8 mouse cellular contexts compared by ENCODE assay signal in genomic region chr3:90212723-90213122, GRCm38 (mm10). TPM values are rescaled to one million over a fixed set of nuclear protein-coding genes. Genes with fewer than 3 reads are reported as not detected.
DNase-seq lines count a peak whose midpoint lies in the region; ATAC-seq lines count a peak whose summit lies in the region.

No protein-coding gene starts in this region.

- peak overlapping the region; percentile 92 for H3K4me2 ChIP-seq in kidney, embryonic 15.5 days
- H3K4me2 ChIP-seq in hindbrain, embryonic 15.5 days, result peak overlapping the region; percentile 97
- H3K4me2 ChIP-seq in midbrain, embryonic 15.5 days, result peak overlapping the region; percentile 96

- no peak for DNase-seq in kidney, adult 18-20 months
- DNase-seq in ovary, postnatal 36 days (ENCODE audit: low spot score), result no peak
- no peak for DNase-seq in frontal cortex, postnatal 14 days (ENCODE audit: low spot score in 2 of 2)
- no peak for DNase-seq in urinary bladder, postnatal 4 days (ENCODE audit: low spot score in 2 of 2)

- ATAC-seq in kidney, embryonic 15.5 days (replicated peaks; ENCODE audit: low FRiP score), result no peak
- ATAC-seq in hindbrain, embryonic 15.5 days (ENCODE audit: low FRiP score, low read depth), result no peak
- no peak for ATAC-seq in midbrain, embryonic 15.5 days (replicated peaks)

- peak overlapping the region; percentile 70 for H3K4me3 ChIP-seq in kidney, embryonic 15.5 days (replicated peaks)
- H3K4me3 ChIP-seq in brown adipose tissue, adult 24 weeks (ENCODE audit: insufficient read depth, low read depth, low read length), result peak overlapping the region; percentile 83
- peak overlapping the region; percentile 55 for H3K4me3 ChIP-seq in hindbrain, embryonic 15.5 days
- peak overlapping the region; percentile 93 for H3K4me3 ChIP-seq in midbrain, embryonic 15.5 days

- H3K9me3 ChIP-seq in kidney, embryonic 15.5 days (replicated peaks), result no peaks in the 10 kb centered on the region
- no peaks in the 10 kb centered on the region for H3K9me3 ChIP-seq in hindbrain, embryonic 15.5 days
- H3K9me3 ChIP-seq in midbrain, embryonic 15.5 days, result no peaks in the 10 kb centered on the region

- H3K36me3 ChIP-seq in kidney, embryonic 15.5 days, result peaks cover 50% of the 10 kb centered on the region
- H3K36me3 ChIP-seq in hindbrain, embryonic 15.5 days, result peaks cover 42% of the 10 kb centered on the region
- H3K36me3 ChIP-seq in midbrain, embryonic 15.5 days (replicated peaks), result peaks cover 19% of the 10 kb centered on the region; the same call in 1 of the 2 replicates

- H3K27ac ChIP-seq in kidney, embryonic 15.5 days, result no peak overlapping the region
- H3K27ac ChIP-seq in brown adipose tissue, adult 24 weeks (replicated peaks; ENCODE audit: low read depth, low read length), result no peak overlapping the region
- H3K27ac ChIP-seq in hindbrain, embryonic 15.5 days (replicated peaks), result peak overlapping the region; percentile 82; the same call in 1 of the 2 replicates
- peak overlapping the region; percentile 91 for H3K27ac ChIP-seq in midbrain, embryonic 15.5 days

- WGBS in kidney, embryonic 15.5 days, result 8% methylated on average over 5 of the region's 5 CpGs
- WGBS in hindbrain, embryonic 15.5 days, result 11% methylated on average over 5 of the region's 5 CpGs
- WGBS in midbrain, embryonic 15.5 days, result 15% methylated on average over 5 of the region's 5 CpGs

- peaks cover 32% of the 10 kb centered on the region for H3K4me1 ChIP-seq in kidney, embryonic 15.5 days
- H3K4me1 ChIP-seq in brown adipose tissue, adult 24 weeks (ENCODE audit: control insufficient read depth, insufficient read depth, insufficient read length, low read length), result peaks cover 4% of the 10 kb centered on the region; the same call in 1 of the 2 replicates
- H3K4me1 ChIP-seq in hindbrain, embryonic 15.5 days (replicated peaks), result peaks cover 32% of the 10 kb centered on the region
- H3K4me1 ChIP-seq in midbrain, embryonic 15.5 days, result peaks cover 32% of the 10 kb centered on the region

- H3K27me3 ChIP-seq in kidney, embryonic 15.5 days, result no peaks in the 10 kb centered on the region
- H3K27me3 ChIP-seq in hindbrain, embryonic 15.5 days, result no peaks in the 10 kb centered on the region
- H3K27me3 ChIP-seq in midbrain, embryonic 15.5 days (replicated peaks), result no peaks in the 10 kb centered on the region

- peak overlapping the region; percentile 77 for H3K9ac ChIP-seq in kidney, embryonic 15.5 days
- H3K9ac ChIP-seq in hindbrain, embryonic 15.5 days, result peak overlapping the region; percentile 78
- peak overlapping the region; percentile 93 for H3K9ac ChIP-seq in midbrain, embryonic 15.5 days

RNA-seq across cellular contexts. Expression of gene Rps27, which starts 0.7 kb away (rescaled TPM):
- 1,600 and 1,610 TPM in 2 replicates for polyA plus RNA-seq in kidney, embryonic 15.5 days (2015; fragmentation: Nextera tagmentation; extraction: Ambion mirVana)
- 67.2 and 808 TPM in 2 replicates for polyA plus RNA-seq in brown adipose tissue, adult 24 weeks (2012; ENCODE audit: insufficient read depth, insufficient read length, missing spikeins)
- 794 and 950 TPM in 2 replicates for polyA plus RNA-seq in hindbrain, embryonic 15.5 days (2015; fragmentation: Nextera tagmentation; extraction: Ambion mirVana)
- polyA plus RNA-seq in midbrain, embryonic 15.5 days (2015; fragmentation: Nextera tagmentation; extraction: Ambion mirVana), result 731 and 753 TPM in 2 replicates

RNA-seq across cellular contexts. Expression of gene Rab13, which starts 0.8 kb away (rescaled TPM):
- 39.8 and 40.8 TPM in 2 replicates for polyA plus RNA-seq in kidney, embryonic 15.5 days (2015; fragmentation: Nextera tagmentation; extraction: Ambion mirVana)
- 11.5 and 16.6 TPM in 2 replicates for polyA plus RNA-seq in brown adipose tissue, adult 24 weeks (2012; ENCODE audit: insufficient read depth, insufficient read length, missing spikeins)
- 27.2 and 28.7 TPM in 2 replicates for polyA plus RNA-seq in hindbrain, embryonic 15.5 days (2015; fragmentation: Nextera tagmentation; extraction: Ambion mirVana)
- 23.8 and 26.0 TPM in 2 replicates for polyA plus RNA-seq in midbrain, embryonic 15.5 days (2015; fragmentation: Nextera tagmentation; extraction: Ambion mirVana)

RNA-seq across cellular contexts. Expression of gene Jtb, which starts 18.7 kb away (rescaled TPM):
- 96.9 and 105 TPM in 2 replicates for polyA plus RNA-seq in kidney, embryonic 15.5 days (2015; fragmentation: Nextera tagmentation; extraction: Ambion mirVana)
- 68.2 and 97.4 TPM in 2 replicates for polyA plus RNA-seq in brown adipose tissue, adult 24 weeks (2012; ENCODE audit: insufficient read depth, insufficient read length, missing spikeins)
- 90.2 and 96.2 TPM in 2 replicates for polyA plus RNA-seq in hindbrain, embryonic 15.5 days (2015; fragmentation: Nextera tagmentation; extraction: Ambion mirVana)
- 90.6 and 94.3 TPM in 2 replicates for polyA plus RNA-seq in midbrain, embryonic 15.5 days (2015; fragmentation: Nextera tagmentation; extraction: Ambion mirVana)

RNA-seq across cellular contexts. Expression of gene Creb3l4, which starts 30.6 kb away (rescaled TPM):
- polyA plus RNA-seq in kidney, embryonic 15.5 days (2015; fragmentation: Nextera tagmentation; extraction: Ambion mirVana), result 3.7 and 6.9 TPM in 2 replicates
- polyA plus RNA-seq in brown adipose tissue, adult 24 weeks (2012; ENCODE audit: insufficient read depth, insufficient read length, missing spikeins), result not detected in 2 replicates
- 2.2 and 3.1 TPM in 2 replicates for polyA plus RNA-seq in hindbrain, embryonic 15.5 days (2015; fragmentation: Nextera tagmentation; extraction: Ambion mirVana)
- polyA plus RNA-seq in midbrain, embryonic 15.5 days (2015; fragmentation: Nextera tagmentation; extraction: Ambion mirVana), result 1.6 and 2.3 TPM in 2 replicates

RNA-seq across cellular contexts. Expression of gene Slc39a1, which starts 35.2 kb away (rescaled TPM):
- 101 and 104 TPM in 2 replicates for polyA plus RNA-seq in kidney, embryonic 15.5 days (2015; fragmentation: Nextera tagmentation; extraction: Ambion mirVana)
- 46.7 and 53.9 TPM in 2 replicates for polyA plus RNA-seq in brown adipose tissue, adult 24 weeks (2012; ENCODE audit: insufficient read depth, insufficient read length, missing spikeins)
- 52.1 and 53.1 TPM in 2 replicates for polyA plus RNA-seq in hindbrain, embryonic 15.5 days (2015; fragmentation: Nextera tagmentation; extraction: Ambion mirVana)
- polyA plus RNA-seq in midbrain, embryonic 15.5 days (2015; fragmentation: Nextera tagmentation; extraction: Ambion mirVana), result 48.4 and 52.1 TPM in 2 replicates

Comparison
In these comparisons a context has a peak if more than half of its experiments do, and no peak if none do; other contexts are left out.
1. H3K27ac ChIP-seq: peak in hindbrain, embryonic 15.5 days (single experiment) and midbrain, embryonic 15.5 days (single experiment); none in kidney, embryonic 15.5 days (single experiment) and brown adipose tissue, adult 24 weeks (single experiment).
2. Peak in every context shown above with its lines, with median percentiles within 50 percentile points of each other: H3K4me2 ChIP-seq, H3K4me3 ChIP-seq and H3K9ac ChIP-seq.